Mouse (Mus musculus) kidney, postnatal 14 days (tissue): ENCODE measurements around the gene Vmn2r93.

ENCODE experiments used
- DNase-seq: peaks from one replicate; pipeline ENCODE4 v3.0.0; 2022; ENCODE audit warnings: mixed read lengths

Gene Vmn2r93

GRCm38 (mm10) chr17:18297799-18298198, at the start of gene Vmn2r93:
Gene Vmn2r93 (plus strand): TSS chr17:18298099.
- no peak for DNase-seq

- no peak for DNase-seq
These were observed 20.2 kb upstream of the Vmn2r93 start, which contains the start of gene Vmn2r94 for GRCm38 (mm10) chr17:18277656-18278055. Gene Vmn2r94 (minus strand): TSS chr17:18277756.

- DNase-seq, result no peak
These were observed 25.1 kb downstream of the Vmn2r93 start for GRCm38 (mm10) chr17:18323031-18323430.

- no peak for DNase-seq
These were observed 62.1 kb downstream of the Vmn2r93 start for GRCm38 (mm10) chr17:18360007-18360406.

- DNase-seq, result no peak
These were observed 62.7 kb downstream of the Vmn2r93 start for GRCm38 (mm10) chr17:18360602-18361001.
